Mouse (Mus musculus) retina, postnatal 7 days (tissue): Measurements from ENCODE around the gene Mdk.

ENCODE experiments used
- DNase-seq: peaks from one replicate; pipeline ENCODE4 v3.0.0-alpha.2; 2012; ENCODE audit warnings: low read depth, low spot score

Gene Mdk

GRCm38 (mm10) chr2:91913328-91914110, 18.6 kb downstream of the Mdk start:
- no peak for DNase-seq

- no peak for DNase-seq
Observed at GRCm38 (mm10) chr2:91912616-91913015, 19.5 kb downstream of the Mdk start.

- DNase-seq = no peak
Observed at GRCm38 (mm10) chr2:91906141-91906540, 26.0 kb downstream of the Mdk start.

GRCm38 (mm10) chr2:91904618-91905307, 27.3 kb downstream of the Mdk start:
- DNase-seq = no peak

GRCm38 (mm10) chr2:91903171-91903925, 28.7 kb downstream of the Mdk start:
- no peak for DNase-seq

GRCm38 (mm10) chr2:91902336-91902735, 29.8 kb downstream of the Mdk start:
- DNase-seq = no peak

GRCm38 (mm10) chr2:91900431-91900830, 31.7 kb downstream of the Mdk start:
- no peak for DNase-seq

- DNase-seq = no peak
Observed at GRCm38 (mm10) chr2:91899141-91899540, 33.0 kb downstream of the Mdk start.

- no peak for DNase-seq
Observed at GRCm38 (mm10) chr2:91897968-91898367, 34.1 kb downstream of the Mdk start.

GRCm38 (mm10) chr2:91895401-91895800, 36.7 kb downstream of the Mdk start:
- no peak for DNase-seq

- DNase-seq = no peak
Observed at GRCm38 (mm10) chr2:91894716-91895115, 37.4 kb downstream of the Mdk start.

- DNase-seq = no peak
Observed at GRCm38 (mm10) chr2:91884616-91885015, 47.5 kb downstream of the Mdk start.

- no peak for DNase-seq
Observed at GRCm38 (mm10) chr2:91883961-91884360, 48.1 kb downstream of the Mdk start.
